Mouse (Mus musculus) CH12.LX (cell line): ENCODE measurements around the gene Vma21-ps.

Experiments used
- CHD2 ChIP-seq: IDR thresholded peaks from 2 replicates; pipeline ENCODE4 v1.6.1; 2011; ENCODE audit warnings: low read length, improper control_type of control experiment
- CTCF ChIP-seq, 2 experiments: IDR thresholded peaks in 1 of 2; conservative IDR thresholded peaks in 1 of 2; 2 replicates each; pipeline ENCODE4 v1.5.1; 2011 to 2012; ENCODE audit warnings: low read depth in 2 of 2, low read length in 2 of 2, improper control_type of control experiment in 1 of 2, inconsistent platforms in 1 of 2, mild to moderate bottlenecking in 1 of 2, moderate library complexity in 1 of 2
- EP300 ChIP-seq: IDR thresholded peaks from 2 replicates; pipeline ENCODE4 v1.6.1; 2011; ENCODE audit warnings: low read length, improper control_type of control experiment
- POLR2A ChIP-seq: IDR thresholded peaks from 2 replicates; pipeline ENCODE4 v1.6.1; 2011; ENCODE audit warnings: low read depth, mild to moderate bottlenecking, improper control_type of control experiment, low read length
- USF1 ChIP-seq: IDR thresholded peaks from 2 replicates; pipeline ENCODE4 v1.6.1; 2014; ENCODE audit warnings: low read depth, mild to moderate bottlenecking, inconsistent platforms, low read length, improper control_type of control experiment

DNA sequence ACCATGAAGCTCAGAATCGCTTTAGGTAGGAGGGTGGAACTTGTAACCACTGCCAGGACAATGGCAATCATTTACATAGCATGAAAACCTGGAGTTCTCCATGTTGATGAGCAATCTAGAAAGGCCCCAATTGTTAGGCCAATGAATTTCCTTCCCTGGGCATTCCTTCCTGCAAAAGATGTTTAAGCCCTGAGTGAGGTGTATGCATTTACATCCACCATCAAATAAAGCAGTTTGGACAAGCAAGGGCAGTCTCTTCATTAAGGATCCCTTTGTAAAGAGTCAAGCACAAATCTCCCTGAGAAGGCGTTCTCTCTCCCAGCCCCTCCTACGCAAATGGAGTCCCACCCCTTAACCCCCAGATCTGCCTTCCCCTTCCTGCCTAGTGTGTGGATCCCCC, 46.0 kb upstream of the Vma21-ps start:
- TF ChIP-seq CTCF (conservative IDR thresholded peaks at IDR 0.05 in 1 of 2, IDR thresholded peaks at IDR 0.05 in 1 of 2; ENCODE audit: low read depth in 2 of 2, low read length in 2 of 2), result no peak
- no peak for TF ChIP-seq EP300
- TF ChIP-seq POLR2A, result no peak
- no peak for TF ChIP-seq CHD2
- TF ChIP-seq USF1, result no peak
